Mouse (Mus musculus) CH12.LX (cell line): ENCODE data around the gene Ttc9c.

Experiments
- CHD1 ChIP-seq: IDR thresholded peaks from 2 replicates; pipeline ENCODE4 v1.6.1; 2012; ENCODE audit warnings: low read depth, low read length, improper control_type of control experiment, inconsistent platforms
- CTCF ChIP-seq, 2 experiments: IDR thresholded peaks in 1 of 2; conservative IDR thresholded peaks in 1 of 2; 2 replicates each; pipeline ENCODE4 v1.5.1; 2011 to 2012; ENCODE audit warnings: low read depth in 2 of 2, low read length in 2 of 2, improper control_type of control experiment in 1 of 2, inconsistent platforms in 1 of 2, mild to moderate bottlenecking in 1 of 2, moderate library complexity in 1 of 2
- MAFK ChIP-seq: IDR thresholded peaks from 2 replicates; pipeline ENCODE4 v1.6.1; 2011; ENCODE audit warnings: low read length, improper control_type of control experiment; ENCODE audit not compliant: insufficient replicate concordance
- MAX ChIP-seq: IDR thresholded peaks from 2 replicates; pipeline ENCODE4 v1.6.1; 2011; ENCODE audit warnings: low read length, improper control_type of control experiment
- POLR2A ChIP-seq: IDR thresholded peaks from 2 replicates; pipeline ENCODE4 v1.6.1; 2011; ENCODE audit warnings: low read depth, mild to moderate bottlenecking, improper control_type of control experiment, low read length
- RAD21 ChIP-seq: IDR thresholded peaks from 2 replicates; pipeline ENCODE4 v1.6.1; 2011; ENCODE audit warnings: low read depth, mild to moderate bottlenecking, low read length, improper control_type of control experiment, moderate library complexity
- SMC3 ChIP-seq: IDR thresholded peaks from 2 replicates; pipeline ENCODE4 v1.6.1; 2011; ENCODE audit warnings: low read depth, low read length, improper control_type of control experiment
- TBP ChIP-seq: conservative IDR thresholded peaks from 2 replicates; pipeline ENCODE4 v1.6.1; 2011; ENCODE audit warnings: low read depth, low read length, improper control_type of control experiment
- UBTF ChIP-seq: IDR thresholded peaks from 2 replicates; pipeline ENCODE4 v1.6.1; 2012; ENCODE audit warnings: low read depth, mild to moderate bottlenecking, inconsistent platforms, low read length, improper control_type of control experiment, moderate library complexity
- USF2 ChIP-seq: conservative IDR thresholded peaks from 2 replicates; pipeline ENCODE4 v1.6.1; 2011; ENCODE audit warnings: low read depth, low read length, improper control_type of control experiment
- ZC3H11A ChIP-seq: IDR thresholded peaks from 2 replicates; pipeline ENCODE4 v1.6.1; 2012; ENCODE audit warnings: low read depth, mild to moderate bottlenecking, inconsistent platforms, low read length, improper control_type of control experiment

DNA sequence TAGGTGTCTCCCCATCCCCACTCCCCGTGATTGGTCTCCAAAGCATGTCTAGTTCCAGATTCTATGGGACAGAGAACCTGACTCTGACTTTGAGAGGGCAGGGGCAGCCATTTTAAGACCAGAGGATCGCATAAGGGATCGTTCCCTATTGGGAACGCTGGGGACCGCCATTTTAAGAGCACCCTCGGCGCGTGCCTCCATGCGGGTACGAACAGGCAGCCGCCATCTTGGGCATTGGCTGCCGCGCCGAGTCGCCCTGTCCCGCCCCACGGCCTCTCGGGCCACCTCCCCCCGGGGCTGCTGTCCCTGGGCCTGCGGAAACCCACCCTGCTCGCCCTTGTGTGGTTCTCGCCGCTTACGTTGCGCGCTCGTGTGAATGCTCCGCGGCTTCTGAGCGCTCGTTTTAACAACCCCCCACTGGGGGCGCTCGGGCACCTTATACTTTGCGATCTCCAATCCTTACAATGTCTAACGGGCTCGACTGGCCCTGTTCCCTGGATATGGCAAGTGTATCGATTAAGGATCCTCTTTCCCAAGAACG is 18.2 kb upstream of the Ttc9c start, which contains the start of gene Bscl2:
- TF ChIP-seq MAX: peak; percentile 87
- peak; percentile 80 for TF ChIP-seq POLR2A
- TF ChIP-seq SMC3: no peak
- no peak for TF ChIP-seq USF2
- no peak for TF ChIP-seq CHD1
- TF ChIP-seq UBTF: peak; percentile 67; the same call in 1 of the 2 replicates
- no peak for TF ChIP-seq TBP
- TF ChIP-seq MAFK: no peak
- peak; percentile 87 for TF ChIP-seq ZC3H11A
- peak; percentile 1; the same call in 1 of the 2 replicates for TF ChIP-seq RAD21
- peak in 1 of 2 experiments; percentile 65; a peak in 2 of 4 replicates for TF ChIP-seq CTCF (conservative IDR thresholded peaks at IDR 0.05 in 1 of 2, IDR thresholded peaks at IDR 0.05 in 1 of 2; ENCODE audit: low read depth in 2 of 2, low read length in 2 of 2)
